ENCODE assay signal across 9 mouse cellular contexts in the genomic region with DNA sequence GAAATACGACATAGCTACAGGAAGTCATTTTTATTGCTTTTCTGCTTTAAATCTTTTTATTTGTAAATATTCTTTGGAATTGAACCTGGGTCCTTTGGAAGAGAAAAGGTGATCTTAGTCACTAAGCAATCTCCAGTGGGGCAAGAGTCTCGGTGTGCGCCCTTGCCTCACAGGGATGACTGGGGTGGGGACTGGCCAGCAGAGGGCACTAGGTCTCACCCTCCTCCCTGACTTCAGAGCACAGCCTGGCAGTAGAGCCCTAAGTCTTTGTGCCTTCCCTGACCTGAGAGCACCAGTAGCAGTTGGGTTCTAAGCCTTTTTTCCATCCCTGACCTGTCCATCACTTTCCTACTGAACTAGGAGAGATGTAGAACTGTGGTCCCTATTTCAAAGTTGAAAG.
DNase-seq lines count a peak whose midpoint lies in the region; ATAC-seq lines count a peak whose summit lies in the region.
"Had no signal": no experiment of that assay in that cellular context is flagged by ENCODE, and none has a peak within 500 bp of the region (broad histone marks: within the 10 kb centered on the region; RNA-seq: fewer than 3 reads in every experiment).

No protein-coding gene starts in this region.

- ATAC-seq in granulocyte monocyte progenitor cell, adult 5-6 weeks (replicated peaks; ENCODE audit: poor library complexity, severe bottlenecking) = no peak

- H3K27me3 ChIP-seq in embryonic facial prominence, embryonic 10.5 days (replicated peaks; ENCODE audit: low read depth, poor library complexity, severe bottlenecking) = peaks cover 39% of the 10 kb centered on the region

- no peak overlapping the region for H3K27ac ChIP-seq in embryonic facial prominence, embryonic 10.5 days (replicated peaks)

- H3K4me1 ChIP-seq in embryonic facial prominence, embryonic 10.5 days = peaks cover 18% of the 10 kb centered on the region

- H3K4me3 ChIP-seq in embryonic facial prominence, embryonic 10.5 days = no peak overlapping the region
- H3K4me3 ChIP-seq: myocyte had no signal

- peak; percentile 33 to 60 for DNase-seq in heart, adult 18-20 months
- no peak for DNase-seq in heart, adult 11 months
- DNase-seq in thymus, postnatal 14 days = peak; percentile 7
- no peak for DNase-seq in thymus, postnatal 0 days (ENCODE audit: low spot score)
- DNase-seq in embryonic facial prominence, embryonic 10.5 days (ENCODE audit: low spot score) = peak; percentile 43
- DNase-seq in lung, adult 18-20 months = peak; percentile 36 to 46
- DNase-seq in frontal cortex, postnatal 14 days (ENCODE audit: low spot score in 2 of 2) = no peak

- WGBS in embryonic facial prominence, embryonic 10.5 days = 76% methylated on average over 3 of the region's 3 CpGs

- no peaks in the 10 kb centered on the region for H3K36me3 ChIP-seq in embryonic facial prominence, embryonic 10.5 days (replicated peaks)

- H3K9me3 ChIP-seq in embryonic facial prominence, embryonic 10.5 days = no peaks in the 10 kb centered on the region

Comparison
In these comparisons a context has a peak if more than half of its experiments do, and no peak if none do; other contexts are left out.
1. DNase-seq: peak in heart, adult 18-20 months (2 of 2), thymus, postnatal 14 days (single experiment), embryonic facial prominence, embryonic 10.5 days (single experiment) and lung, adult 18-20 months (2 of 2); none in heart, adult 11 months (single experiment), thymus, postnatal 0 days (single experiment) and frontal cortex, postnatal 14 days (0 of 2).